Mouse (Mus musculus): ENCODE results near the gene Bnip1. TPM values are rescaled to one million over a fixed set of nuclear protein-coding genes. Genes with fewer than 3 reads are reported as not detected.

The Bnip1 gene
- 20.6 and 24.3 TPM in 2 replicates for polyA plus RNA-seq (2012; rRNA removed)

DNA sequence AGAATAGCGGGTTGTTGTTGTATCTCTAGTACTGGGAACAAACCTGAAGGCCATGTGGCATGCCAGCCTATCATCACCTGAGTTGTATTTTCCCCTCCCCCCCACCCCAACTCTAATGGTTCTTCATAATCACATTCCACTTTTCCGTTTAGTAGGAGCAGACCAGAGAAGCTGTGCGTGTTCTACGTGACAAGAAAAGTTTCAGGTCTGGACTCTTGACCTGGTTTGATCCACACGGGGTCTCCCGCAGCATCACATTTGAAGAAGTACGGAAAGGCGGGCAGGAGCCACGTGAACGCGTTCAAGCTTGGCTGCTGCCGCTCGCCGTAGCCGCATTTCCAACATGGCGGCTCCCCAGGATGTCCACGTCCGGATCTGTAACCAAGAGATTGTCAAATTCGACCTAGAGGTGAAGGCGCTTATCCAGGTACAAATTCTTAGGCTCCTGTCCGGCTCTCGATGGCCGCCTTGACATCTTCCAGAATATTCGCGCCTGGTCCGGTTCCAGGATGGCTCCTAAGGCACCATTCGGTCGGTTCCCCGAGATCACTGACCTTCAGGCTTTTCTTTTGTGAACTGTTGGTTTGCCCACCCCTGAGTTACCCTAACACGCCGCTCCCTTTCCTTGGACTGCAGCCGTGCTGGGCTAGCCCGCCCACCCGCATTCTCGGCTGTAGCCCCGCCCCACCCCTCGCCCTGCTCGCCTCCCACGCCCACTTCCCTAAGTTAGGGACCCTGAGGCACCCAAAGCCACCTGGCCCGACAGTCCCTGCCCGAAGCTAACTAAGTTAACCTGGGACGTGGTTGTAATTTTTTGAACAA lies at the start of gene Bnip1:
Gene Bnip1, plus strand, starts transcription at position 317 of the 822 bp plus-strand sequence.
- DNase-seq (ENCODE audit: low read depth): no peak

DNA sequence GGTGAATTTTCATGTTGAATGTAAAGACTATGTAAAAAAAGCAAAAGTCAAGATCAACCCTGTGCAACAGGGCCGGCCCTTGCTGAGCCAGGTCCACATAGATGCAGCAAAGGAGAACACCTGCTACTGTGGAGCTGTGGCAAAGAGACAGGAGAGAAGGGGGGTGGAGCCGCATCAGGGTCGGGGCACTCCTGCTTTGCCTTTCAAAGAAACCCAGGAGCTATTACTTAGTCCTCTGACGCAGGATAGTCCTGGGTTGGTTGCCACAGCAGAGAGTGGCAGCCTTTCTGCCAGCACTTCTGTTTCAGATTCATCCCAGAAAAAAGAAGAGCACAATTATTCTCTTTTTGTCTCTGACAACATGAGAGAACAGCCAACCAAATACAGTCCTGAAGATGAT lies 38.3 kb upstream of the Bnip1 start:
- no peak for DNase-seq (ENCODE audit: low read depth)

DNA sequence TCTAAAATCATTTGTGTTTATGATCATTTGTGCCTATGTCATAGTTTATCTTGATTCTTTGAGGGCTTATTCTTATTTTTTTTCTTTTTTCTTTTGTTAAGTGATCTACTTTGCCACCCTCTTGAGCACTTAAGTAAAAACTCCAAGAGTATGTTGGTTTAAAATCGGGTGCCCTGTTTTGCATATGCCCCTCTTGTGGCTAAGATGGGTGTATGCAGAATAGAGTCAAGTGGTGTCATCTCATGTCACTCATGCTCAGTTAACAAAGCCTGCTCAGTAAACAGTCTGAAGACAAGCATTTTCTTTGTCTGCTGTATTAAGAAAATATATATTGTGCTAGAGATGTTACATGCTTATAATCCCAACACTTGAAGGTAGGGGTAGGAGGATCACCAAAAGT lies 37.6 kb upstream of the Bnip1 start:
- no peak for DNase-seq (ENCODE audit: low read depth)

DNA sequence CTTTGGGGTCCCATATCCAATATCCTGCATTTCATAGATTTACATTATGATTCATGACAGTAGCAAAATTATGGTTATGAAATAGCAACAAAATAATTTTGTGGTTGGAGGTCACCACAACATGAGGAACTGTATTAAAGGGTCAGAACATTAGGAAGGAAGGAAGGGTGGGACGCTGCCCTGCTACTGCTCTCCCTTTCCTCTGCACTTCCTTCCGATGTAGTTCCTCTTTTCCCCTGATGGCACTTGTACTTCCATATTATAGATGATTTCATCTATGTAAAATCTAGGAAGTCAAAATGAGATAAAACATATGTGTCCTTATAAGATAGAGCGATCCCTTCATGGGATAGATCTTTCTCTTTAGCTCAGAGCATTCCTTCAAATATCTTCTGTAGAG lies 30.9 kb upstream of the Bnip1 start:
- DNase-seq (ENCODE audit: low read depth): no peak

DNA sequence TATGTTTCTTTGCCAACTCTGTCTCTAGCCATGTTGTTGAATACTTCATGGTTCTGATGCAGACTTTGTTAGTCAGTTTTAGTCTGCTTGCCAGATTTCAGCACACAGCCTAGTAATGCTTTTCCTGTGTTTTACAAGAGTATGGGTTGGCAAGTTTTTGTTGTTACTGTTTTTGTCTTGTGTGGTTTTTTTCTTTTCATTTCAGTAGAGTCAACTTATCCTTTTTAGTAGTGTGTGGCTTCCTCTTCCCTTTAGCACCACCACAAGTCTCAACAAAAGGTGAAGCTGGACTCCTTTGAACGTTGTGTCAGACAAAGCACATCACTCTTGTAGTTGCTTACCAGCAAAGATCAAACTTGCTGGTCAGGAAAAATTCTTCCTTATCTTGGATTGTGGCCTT lies 28.6 kb upstream of the Bnip1 start:
- DNase-seq (ENCODE audit: low read depth): no peak

DNA sequence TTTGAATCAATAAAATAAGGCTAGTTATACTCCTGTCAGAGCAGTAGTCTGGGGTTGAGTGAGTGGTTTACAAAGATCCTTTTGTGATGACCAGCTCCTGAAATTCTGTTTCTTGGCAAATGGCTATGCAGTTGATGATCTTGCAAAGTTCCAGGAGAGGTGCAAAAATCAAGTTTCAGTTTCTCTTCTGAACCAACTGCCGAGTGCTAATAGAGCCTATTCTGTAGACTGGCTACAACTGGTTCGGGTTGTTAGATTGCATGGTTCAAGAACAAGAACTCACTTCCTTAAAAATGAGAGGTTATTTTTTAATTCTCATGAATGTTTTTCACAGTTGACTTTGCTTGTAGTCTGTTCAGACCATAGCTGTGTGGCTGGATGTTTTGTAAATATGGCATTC lies 27.4 kb upstream of the Bnip1 start:
- no peak for DNase-seq (ENCODE audit: low read depth)

DNA sequence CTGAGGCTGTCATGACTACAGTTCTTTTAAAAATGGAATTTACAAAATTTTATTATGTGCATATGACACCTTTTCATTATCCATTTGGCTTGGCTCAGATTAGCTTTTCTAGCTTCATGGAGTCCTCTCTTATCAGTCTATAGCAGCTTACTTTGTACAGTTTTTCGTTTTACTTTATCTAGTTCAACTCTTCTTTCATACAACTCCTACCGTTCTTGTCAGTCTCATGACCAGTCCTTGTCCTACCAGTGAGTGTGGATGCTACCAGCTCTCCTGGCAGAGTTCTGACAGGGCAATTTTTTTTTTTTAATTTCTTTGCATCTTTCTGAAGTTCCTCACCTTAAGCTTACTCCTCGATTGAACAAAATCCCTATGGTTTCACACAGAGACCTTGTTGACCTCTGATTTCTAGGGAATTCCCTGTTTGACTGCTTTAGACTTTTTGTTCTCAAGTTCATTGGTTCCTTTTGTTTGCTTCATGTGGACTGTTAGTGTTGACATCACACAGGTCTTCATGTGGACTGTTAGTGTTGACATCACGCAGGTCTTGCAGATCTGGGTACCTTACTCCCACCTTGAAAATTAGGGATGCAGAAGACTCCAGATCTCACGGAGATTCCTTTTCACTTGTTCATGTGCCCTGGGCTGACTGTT lies 13.6 kb upstream of the Bnip1 start:
- DNase-seq (ENCODE audit: low read depth): no peak

DNA sequence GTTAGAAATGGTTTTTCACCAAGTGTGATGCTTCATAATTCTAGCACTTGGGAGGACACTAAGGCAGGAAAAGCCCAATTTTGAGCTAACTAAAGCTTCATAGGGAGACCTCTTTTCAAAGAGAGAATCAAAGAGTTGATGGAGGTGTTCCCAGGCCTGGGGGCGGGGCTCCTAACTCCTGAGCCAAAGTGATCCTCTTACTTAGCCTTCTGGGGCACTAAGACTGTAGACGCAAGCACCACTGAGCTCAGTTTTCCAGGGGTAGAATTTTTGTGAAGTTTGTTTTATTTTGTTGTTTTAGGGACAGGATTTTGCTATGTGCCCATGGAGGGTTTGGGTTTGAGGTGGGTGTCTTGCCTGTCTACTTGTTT lies 13.1 kb upstream of the Bnip1 start:
- DNase-seq (ENCODE audit: low read depth): no peak

DNA sequence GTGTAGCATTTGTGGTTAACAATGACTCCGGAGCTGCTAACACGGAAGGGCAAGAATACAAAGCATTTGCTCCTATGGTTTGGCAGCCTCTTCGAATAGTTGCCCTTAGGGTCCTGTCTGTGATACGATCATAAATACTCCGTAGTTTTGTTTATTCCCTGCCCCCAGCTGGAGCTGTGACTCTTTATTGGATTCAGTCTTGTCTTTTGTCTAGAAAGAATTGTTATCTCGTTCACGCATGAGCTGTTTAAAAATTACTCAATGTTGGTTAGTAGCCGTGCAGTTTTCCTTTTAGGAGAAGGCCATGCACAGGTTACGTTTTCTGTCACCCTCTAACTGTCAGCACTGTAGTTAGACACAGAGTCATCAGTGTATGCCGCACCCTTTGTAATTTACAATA lies 4.7 kb upstream of the Bnip1 start:
- DNase-seq (ENCODE audit: low read depth): no peak

DNA sequence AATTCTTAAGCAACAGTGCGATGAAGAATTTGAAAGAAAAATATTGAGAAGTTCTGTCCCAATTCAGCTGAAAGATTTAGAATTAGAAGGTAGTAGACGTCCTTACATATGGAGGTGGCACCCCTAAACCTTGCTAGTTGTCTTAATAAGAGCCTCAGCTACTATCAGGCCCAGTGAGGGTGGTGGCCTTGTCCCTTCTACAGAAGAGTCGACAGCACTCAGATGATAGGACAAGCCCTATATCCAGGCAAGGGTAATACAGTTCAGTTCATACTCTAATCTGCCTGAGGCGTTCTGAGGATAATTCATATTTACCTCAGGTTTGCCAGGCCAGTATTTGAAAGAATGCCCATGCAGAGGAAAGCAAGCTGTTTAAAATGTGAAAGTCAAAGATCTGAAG lies 2.9 kb upstream of the Bnip1 start:
- DNase-seq (ENCODE audit: low read depth): no peak

DNA sequence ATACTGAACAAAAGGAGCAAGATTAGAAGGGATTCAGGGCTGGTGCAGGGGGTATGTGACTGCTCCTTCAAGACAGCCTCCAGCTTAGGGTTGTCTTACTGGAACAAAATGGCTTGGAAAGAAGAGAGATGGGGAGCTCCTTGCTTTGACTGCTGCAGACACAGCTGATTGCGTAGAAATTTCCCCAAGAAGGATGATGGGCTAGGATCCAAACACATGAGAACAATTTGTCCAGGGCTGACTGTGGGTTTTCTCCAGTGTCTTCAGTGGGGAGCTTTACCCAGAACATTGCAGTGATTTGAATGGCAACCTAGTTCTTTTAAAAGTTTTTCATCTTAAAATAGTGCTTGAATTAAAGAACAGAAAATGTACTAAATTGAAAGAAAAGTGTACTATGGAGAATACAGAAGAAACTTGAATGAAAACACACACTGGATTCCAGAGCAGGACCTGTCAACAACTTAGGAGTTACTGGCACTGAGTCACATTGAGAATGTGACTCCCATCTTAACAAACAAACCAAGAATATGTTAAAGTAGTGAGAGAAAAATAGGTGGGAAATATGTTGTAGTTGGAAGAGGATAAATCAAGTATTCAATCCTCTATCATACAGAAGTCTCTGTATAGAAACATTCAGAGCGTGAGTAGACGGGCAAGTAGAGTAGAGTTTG lies 2.3 kb upstream of the Bnip1 start:
- no peak for DNase-seq (ENCODE audit: low read depth)

DNA sequence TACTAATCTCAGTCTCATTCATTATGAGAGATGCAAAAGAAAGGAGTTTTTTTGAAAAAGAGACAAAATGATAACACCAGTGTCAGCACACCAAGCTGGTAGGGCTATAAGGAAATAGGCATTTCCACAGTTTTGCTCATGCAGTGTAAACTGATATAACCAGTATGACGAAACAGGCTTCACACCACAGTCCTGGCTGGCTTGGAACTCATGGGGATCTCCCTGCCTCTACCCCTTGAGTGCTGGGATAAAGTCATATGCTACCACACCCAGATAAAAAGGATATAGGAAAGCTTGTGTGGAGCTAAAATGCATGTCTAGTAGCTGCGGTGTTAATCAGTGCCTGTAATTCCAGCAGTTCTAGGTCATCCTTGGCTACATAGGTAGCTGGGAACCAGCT lies 1.4 kb upstream of the Bnip1 start:
- no peak for DNase-seq (ENCODE audit: low read depth)

DNA sequence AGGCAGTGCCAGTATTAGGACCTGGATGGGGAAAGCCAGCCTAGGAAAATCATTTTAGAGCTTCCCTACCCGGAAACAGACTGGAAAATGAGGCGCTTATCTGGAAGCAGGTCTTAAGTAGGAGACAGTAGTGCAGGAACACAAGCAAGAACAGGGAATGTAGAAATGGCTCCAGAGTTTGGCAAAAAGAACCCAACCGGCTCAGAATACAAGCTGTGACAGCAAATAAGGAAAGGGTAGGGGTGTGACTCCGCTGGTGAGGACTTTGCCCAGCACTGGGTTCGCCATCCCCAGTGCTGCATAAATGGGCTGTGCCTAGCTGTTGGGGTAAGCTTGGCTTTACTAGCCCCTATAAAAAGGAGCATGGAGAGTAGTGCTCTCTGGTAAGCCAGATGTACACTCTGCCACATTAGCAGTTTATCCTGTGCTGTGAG lies 761 bp downstream of the Bnip1 start:
- no peak for DNase-seq (ENCODE audit: low read depth)

DNA sequence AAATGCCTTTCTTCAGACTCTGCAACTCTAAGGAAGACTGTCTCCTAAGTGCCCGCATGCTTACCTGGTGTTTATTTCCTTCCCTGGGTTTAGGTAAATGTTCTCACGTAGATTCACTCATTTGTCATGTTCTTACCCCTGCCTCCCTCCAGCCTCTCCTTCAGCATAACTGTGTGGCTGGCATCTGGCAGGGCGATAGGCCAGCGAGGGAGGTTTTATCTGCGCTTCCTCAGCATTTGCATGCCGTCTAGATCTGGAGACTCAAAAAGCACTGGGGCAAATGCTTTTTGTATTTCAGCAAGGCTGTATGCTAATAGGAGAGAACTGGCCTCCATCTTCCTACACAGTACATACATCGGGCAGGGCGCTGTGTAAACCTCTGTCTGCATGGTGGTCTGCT lies 3.7 kb downstream of the Bnip1 start:
- DNase-seq (ENCODE audit: low read depth): no peak

DNA sequence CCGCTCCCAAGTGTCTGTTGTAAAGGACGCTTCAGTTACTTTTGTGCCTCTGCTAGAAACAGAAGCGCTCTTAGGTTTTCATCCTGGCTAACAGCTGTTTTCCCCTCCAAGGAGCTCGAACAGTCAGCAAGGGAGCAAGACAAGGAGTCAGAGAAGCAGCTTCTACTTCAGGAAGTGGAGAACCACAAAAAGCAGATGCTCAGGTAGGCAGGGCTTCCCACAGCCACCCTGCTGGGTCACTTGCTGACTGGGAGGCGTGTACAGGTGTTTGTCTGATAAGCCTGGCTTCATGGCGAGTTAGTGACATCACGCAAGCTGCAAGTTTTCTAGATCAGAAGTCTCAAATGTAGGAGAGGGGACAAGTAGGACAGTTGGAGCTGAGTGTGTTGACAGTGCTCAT lies 5.7 kb downstream of the Bnip1 start:
- DNase-seq (ENCODE audit: low read depth): no peak

DNA sequence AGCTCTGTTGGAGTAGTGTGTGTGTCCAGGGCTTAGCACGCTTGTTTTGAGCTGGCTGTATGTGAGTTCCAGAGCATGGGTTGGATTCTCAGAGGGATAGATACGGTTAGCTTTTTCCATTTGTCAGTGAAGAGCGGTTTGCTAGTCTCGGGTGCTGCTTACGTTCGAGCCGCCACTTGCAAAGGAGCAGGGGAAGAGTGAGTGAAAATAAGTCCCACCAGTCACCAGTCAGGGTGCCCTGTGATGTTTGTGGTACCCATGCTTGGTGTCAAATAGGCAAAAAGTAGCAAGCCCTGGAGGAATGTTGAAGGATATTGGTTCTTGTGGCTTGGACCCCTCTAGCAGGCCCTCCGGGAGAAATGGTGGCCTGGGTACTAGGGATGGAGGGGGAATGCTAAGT lies 8.1 kb downstream of the Bnip1 start:
- DNase-seq (ENCODE audit: low read depth): no peak

DNA sequence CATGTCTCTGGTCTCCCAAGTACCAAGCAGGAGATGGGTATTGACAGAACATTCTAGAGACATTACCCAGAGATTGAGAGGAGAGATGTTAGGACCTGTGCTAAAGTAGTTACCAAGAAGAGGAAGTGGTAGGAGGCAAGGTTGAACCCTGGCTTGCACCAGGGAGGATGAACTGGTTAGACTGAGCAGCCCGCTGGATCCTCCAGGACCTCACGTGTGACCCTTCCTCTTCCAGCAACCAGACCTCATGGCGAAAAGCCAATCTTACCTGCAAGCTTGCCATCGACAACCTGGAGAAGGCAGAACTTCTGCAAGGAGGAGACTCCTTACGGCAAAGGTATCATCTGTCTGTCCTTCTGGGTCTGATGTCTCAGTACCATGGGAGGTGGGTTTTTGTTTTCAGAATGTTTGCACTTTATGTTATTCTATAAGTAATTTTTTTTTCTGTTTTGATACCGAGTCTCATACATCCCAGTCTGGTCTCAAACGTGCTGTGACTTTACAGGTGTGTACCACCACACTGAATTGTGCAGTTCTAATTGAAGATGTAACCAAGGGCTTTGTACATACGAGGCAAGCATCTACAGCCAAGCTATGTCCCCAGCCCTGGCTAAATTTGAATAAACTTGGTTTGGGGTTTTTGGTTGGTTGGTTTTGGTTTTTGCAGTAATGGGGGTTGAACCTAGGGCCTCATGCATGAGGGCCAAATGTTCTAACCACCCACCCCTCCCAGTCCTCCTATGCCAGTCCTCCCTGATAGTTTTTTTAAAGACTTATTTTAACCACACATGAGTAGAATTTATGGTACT lies 8.8 kb downstream of the Bnip1 start:
- no peak for DNase-seq (ENCODE audit: low read depth)

DNA sequence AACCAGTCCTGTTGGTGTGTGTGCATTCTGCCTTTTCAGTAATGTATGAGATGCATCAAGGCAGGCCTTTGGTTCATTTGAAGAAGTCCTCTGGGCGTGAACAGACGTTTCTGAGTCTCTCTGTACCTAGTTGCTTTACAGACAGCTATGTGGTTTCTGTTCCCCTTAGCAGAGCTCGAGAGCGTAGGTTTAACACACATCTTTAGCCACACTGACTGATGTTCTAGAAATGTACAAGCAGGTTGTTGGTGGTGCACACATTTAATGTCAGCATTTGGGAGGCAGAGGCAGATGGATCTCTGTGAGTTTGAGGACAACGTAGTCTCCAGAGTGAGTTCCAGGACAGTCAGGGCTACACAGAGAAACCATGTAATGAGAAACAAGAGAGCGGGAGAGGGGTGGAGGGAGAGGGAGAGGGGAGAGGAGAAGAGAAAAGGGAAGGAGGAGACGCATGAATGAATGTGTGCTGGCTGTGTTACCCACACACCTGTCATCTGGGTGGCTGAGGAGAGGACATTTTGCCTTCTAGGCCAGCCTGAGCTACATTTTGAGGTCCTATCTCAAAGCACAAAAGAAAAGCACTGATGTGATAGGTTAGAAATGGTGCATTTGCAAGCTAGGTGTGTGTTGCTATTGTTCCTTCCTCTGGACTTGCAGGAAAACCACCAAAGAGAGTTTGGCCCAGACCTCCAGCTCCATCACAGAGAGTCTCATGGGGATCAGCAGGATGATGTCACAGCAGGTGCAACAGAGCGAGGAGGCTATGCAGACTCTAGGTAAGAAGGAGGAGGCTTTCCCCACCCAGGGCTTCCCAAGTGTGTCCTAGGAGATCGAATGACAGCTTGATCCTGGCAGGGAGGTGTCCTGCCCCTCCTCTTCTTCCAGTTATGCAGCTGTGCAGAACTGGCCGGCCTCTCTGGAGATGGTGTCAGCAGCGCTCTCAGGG lies 9.7 kb downstream of the Bnip1 start:
- DNase-seq (ENCODE audit: low read depth): no peak

DNA sequence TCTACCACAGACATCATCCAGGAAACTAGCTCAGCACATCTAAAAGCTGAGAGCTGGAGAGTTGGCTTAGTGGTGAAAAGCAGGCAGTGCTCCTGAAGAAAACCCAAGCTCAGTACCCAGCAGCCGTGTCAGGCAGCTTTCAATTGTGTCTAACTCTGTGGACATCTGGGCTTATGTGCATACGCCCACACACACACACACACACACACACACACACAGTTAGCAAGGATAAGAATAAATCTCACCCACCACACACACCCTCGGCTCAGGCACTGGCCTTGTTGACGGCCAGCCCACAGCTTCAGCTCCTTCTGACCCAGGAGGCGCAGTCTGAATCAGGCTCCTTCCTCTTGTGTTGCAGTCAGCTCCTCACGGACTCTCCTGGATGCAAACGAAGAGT lies 10.7 kb downstream of the Bnip1 start:
- no peak for DNase-seq (ENCODE audit: low read depth)

DNA sequence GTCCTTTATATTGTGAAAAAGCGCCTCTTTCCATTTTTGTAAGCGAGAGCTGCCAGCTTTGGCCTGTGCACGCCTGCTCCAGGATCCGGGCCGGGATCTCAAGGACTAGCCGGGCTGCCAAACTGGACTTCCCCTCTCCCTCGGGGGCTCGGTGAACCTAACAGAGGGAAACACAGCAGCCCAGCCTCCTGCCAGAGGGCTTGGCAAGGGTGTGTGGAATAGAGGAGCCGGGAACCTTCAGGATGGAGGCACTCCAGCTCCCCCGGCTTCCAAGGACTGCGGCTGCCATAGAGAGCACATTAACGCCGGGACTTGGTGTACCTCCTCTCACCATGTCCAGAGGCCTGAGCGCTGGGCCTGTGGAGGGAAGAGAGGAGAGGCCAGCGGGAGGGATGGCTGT lies 11.2 kb downstream of the Bnip1 start:
- DNase-seq (ENCODE audit: low read depth): no peak

Measured in gonadal fat pad, adult 2 months (tissue).